Mouse (Mus musculus): ENCODE measurements at regions not wholly inside any gene's neighbourhood (a gene's known extent, or its start where the extent isn't known, plus 50 kb on each side); places are given as distances from the start of the nearest gene placed in this dataset.

DNA sequence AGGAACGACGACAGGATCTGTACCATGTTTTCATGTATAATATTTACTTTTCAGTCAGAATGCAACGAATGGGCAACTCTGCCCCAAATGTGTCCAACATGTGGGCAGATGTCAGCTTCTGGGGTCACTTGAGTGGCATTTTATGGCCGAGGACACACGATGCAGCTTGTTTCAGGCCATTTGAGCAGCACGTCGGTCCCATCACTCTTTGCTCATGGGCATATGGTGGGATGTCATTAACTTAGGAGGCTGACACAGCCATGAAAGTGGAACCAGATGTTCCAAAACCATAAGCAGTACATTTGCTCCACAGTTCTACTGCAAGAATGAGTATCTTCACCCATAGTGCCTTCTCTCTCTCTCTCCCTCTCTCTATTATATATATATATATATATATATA, 499.1 kb upstream of the Sox9 start:
- DNase-seq, result no peak

DNA sequence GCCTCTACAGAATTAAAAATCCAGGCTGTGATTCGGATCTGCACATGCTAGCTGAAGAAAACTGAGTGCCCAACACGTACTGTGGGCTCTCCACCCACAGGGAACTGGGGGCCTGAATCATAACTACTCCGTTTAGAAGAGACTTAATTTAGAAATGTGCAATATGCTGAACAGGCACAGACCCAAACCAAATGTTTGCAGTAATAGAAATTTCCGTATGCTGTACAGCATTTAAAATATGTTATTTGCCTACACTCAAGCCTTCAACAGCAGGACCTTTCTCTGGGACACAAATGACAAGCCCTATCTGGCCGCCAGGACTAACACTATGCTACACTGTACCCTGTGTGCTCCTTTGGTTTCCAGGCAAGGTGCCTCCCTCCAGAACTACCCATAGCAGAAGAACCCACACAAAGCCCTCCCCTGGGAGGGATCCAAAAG, 483.1 kb upstream of the Sox9 start:
- no peak for DNase-seq

DNA sequence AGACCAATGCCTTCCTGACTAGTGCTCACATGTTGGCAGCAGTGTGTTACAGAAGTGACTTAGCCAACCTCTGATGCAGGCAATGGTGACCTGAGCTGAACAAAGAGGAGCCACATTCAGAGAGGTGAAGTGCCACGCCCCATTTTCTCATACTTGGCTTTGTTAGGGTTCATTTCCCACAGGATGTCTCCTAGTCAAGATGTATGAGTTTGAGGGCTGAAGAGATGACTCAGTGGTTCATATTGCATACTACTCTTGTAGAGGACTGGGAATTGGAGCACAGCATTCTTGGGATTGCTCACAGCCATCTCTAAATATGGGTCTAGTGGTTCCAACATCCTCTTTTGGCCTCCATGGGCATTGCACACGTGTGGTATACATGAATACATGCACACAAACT, 478.9 kb upstream of the Sox9 start:
- no peak for DNase-seq

DNA sequence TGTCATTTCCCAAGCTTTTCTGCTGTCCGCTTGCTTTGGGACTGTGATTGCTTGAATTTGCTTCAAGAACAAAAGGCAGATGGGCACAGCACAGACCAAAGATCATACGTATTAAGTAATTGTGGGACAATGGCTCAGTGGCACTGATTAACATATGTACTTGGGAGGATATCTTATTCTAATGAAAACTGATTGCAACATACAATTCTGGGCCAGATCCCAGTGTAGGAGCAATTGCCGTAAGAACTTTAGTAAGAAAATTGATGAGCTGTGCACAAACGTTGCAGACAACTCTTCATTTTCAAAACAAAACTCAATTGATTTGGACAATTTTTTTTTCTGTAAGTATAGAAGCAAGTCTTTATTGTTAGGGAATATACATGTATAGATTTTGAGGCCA, 456.2 kb upstream of the Sox9 start:
- no peak for DNase-seq

- no peak for DNase-seq
These were observed 454.4 kb upstream of the Sox9 start for GRCm38 (mm10) chr11:112327606-112328005.

DNA sequence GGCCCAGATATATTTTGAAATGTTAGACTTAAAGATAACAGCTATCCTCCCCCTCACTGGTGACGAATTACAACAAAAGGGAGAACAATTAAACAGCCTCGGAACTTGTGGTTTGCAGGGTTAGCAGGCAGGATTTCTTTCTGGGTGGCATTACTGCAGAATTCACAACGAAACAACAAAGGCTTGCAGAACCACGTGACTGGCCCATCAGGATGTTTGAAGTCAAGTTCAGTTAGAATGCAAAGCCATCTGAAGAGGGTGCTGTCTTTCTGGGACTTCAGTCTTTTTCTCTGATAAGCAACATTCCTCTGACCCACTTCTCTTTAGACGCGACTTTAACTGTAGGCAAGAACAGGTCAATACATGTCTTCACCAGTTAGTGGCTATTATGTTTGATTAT, 436.9 kb upstream of the Sox9 start:
- DNase-seq, result no peak

- no peak for DNase-seq
These were observed 436.4 kb upstream of the Sox9 start for GRCm38 (mm10) chr11:112345586-112345985.

- DNase-seq, result no peak
These were observed 435.9 kb upstream of the Sox9 start for GRCm38 (mm10) chr11:112346089-112346488.

DNA sequence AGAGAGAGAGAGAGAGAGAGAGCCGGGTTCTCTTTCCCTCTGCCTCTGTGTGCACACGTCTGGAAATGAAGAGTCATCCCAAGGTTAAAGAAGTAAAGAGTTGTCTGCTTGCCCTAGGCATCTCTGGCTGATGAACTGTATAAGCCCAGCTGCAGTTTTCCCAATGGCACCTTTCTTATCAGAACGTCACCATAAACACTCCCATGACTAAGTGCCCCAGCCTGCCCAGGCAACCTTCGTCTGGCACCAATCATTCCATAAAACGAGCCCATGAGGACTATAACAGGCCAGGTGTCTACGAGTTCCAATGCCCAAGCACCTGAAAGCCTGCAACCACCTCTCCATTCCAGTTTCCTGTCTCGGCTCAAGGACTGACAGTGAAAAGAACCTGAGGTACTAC, 435.5 kb upstream of the Sox9 start:
- no peak for DNase-seq

DNA sequence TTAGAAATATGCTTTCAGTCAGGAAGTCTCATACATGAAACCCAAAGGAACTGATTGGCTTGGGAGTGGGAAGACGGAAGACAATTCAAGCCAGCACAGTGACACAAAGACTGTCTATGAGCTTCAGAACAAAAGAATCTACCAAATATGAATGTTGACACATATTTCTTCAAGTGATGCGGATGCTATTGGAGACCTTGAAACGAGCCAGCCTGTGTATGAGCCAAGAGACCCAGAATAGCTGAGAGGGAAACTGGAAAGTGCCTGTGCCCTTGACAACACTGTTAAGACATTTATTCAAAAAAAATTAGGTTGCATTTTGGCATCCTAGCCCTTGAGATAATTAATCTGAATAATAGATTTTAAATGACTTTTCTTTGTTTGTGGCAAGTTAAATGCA, 426.7 kb upstream of the Sox9 start:
- DNase-seq, result no peak

DNA sequence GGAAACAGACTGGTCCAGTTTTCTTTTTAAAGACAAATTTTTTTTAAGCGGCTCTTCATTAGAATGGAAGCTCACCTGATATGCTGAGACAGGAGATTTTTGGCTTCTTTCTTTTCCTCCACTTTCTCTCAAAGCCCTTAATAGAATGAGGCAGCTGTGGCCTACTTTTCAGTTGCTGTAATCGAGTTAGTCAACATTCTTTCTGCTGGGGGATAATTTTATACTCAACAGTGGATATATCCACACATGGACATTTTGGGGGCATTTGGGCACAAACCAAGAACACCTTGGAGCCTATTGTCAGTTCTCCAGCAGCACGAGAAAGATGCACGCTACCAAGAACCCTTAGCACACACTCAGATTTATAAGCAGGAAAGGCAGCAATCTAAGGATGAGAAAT, 415.3 kb upstream of the Sox9 start:
- DNase-seq, result no peak

DNA sequence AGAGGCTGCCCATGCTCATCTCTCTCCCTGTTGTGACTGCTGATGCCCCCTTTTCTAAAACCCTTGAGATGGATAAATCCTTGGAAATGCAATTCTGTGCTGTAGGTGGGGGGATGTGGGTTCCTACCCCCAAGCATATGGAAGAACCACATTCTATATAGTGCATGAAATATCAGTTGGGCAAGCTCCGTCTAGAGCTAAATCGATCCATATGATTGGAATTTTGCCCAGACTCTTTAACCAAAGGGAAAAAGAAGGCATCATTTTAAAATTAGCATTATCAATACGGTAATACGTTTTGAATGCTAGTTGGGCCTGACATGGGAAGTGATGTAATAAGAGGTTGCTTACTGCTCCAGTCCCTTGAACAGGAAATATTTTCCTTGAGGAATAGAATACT, 411.1 kb upstream of the Sox9 start:
- no peak for DNase-seq

- DNase-seq, result no peak
These were observed 382.0 kb upstream of the Sox9 start for GRCm38 (mm10) chr11:112400069-112400468.

DNA sequence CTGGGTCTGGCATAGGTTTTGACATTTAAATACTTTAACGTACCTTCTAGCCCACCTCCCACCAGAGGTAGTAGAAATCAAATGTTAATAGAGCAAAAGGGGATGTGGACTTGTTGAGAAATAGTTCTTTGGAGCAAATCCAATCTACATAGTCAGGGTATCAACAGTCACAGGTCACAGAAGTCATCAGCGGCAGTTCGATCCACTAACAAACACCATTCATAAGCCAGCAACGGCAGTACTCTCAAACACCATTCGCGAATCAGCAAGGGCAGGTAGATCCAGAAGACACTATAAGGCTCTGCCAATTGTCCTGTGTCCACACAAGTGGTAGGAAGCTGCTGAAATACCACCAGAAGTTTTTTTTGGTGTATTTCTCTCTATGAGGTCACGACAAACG, 374.3 kb upstream of the Sox9 start:
- DNase-seq, result no peak

GRCm38 (mm10) chr11:112412434-112412833, 369.6 kb upstream of the Sox9 start:
- no peak for DNase-seq

DNA sequence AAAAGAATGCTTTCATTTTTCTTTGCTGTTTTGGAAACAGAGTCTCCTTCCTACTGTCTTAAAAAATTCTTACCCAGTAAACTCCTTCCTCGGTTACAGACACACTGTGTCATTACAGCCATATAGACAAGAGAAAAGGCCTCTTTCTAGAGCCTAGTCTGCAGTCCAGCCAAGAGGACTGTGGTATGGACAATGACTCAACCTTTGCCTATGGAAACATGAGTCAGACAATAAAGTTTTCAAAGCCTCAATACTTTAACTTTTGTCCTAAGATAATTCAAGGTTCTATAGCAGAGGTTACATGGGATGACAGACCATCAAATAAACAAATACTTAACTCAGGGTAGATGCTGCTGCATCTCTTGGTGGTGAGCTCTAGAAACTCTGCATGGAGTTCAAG, 339.4 kb upstream of the Sox9 start:
- no peak for DNase-seq

DNA sequence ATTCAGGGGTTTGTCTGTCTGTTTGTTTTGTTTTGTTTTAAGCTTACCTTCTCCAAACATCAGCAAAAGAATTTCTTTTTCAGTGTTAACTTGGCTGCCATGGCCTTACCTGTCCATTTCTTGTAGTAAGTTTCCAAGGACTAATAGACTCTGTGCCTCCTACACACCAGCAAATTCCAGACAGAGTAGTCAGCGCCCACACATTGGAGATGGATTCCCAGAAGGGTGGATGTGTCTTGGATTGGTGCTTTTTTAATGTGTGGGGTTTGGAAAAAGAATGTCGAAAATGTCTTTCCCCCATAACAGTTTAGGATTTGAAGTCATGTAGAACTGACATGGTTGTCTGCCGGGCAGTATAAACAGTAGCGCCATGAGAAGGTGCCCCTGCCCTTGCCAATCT, 338.1 kb upstream of the Sox9 start:
- DNase-seq, result no peak

- no peak for DNase-seq
These were observed 332.4 kb upstream of the Sox9 start for GRCm38 (mm10) chr11:112449632-112450031.

DNA sequence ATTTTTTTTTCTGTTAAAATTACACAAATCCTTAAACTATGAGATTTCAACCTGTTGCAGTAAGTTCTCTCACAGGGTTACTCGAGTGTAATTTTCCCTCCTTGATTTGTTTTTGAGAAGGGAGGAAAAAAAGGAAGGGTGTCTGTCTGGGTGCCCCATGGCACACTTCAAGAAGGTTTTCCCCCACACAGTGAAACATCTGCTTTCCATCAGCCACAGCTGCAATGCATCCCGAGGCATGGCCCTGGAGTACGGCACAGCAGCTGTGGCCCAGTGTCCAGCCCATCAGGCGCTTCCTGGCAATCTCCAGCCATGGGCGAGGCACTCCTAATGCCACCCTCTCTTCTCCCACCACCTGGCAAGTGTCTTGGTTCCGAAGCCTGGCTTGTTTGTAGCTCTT, 331.8 kb upstream of the Sox9 start:
- no peak for DNase-seq

DNA sequence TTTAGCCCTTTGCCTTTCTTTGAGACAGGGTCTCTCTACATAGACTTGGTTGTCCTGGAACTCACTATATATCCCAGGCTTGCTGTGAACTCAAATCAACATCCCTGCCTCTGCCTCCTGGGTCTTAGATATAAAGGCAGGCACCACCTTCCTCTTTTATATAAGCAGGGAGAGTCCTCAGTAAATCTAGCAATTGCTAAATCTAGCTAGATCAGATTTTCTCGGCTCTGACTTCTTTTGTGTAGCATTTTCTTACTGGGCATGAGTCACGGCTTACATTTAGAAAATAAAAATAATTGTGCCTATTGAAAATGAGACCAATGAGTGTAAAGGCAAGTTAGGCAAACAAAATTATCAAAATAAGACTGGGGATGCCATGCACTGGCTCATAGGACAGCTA, 323.9 kb upstream of the Sox9 start:
- no peak for DNase-seq

DNA sequence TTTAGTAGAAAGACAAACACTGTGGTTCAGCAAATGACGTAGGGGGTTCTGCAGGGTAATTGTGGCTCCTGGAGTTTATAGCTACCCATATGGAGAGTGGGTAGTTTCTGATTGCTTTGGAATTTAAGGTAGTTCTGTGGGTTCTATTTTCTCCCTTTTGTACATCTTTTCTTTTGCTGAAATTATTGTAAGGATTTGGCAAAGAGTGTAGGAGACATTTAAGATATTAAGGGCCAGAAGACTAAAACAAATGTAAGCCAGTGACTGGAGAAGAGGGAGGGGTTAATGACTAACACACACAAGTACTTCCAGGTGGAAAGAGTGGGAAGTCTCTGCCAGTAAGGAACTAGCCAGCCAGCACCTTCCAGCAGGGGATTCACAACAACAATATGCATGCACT, 318.9 kb upstream of the Sox9 start:
- no peak for DNase-seq

- DNase-seq, result no peak
These were observed 317.6 kb upstream of the Sox9 start for GRCm38 (mm10) chr11:112464386-112464785.

- DNase-seq, result no peak
These were observed 311.7 kb upstream of the Sox9 start for GRCm38 (mm10) chr11:112470336-112470735.

DNA sequence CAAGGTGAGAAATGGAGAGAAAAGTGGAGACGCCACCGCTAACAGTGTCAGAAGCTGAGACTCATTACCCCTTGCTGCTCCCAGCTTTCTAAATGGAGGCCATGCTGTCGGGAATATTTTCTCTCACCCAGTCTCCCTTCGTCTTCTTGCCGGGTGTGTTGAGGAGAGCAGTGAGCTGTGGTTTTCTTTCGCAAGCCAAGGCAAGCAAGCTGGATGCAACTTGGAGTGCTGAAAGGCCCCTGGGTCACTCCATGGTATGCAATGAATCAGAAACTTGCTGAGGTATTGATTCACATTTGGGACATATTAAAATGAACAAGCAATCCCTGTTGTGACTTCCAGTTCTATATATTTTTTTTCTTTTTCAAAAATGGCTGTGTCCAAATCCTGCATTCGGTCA, 308.8 kb upstream of the Sox9 start:
- no peak for DNase-seq

GRCm38 (mm10) chr11:112473681-112474080, 308.3 kb upstream of the Sox9 start:
- DNase-seq, result no peak

DNA sequence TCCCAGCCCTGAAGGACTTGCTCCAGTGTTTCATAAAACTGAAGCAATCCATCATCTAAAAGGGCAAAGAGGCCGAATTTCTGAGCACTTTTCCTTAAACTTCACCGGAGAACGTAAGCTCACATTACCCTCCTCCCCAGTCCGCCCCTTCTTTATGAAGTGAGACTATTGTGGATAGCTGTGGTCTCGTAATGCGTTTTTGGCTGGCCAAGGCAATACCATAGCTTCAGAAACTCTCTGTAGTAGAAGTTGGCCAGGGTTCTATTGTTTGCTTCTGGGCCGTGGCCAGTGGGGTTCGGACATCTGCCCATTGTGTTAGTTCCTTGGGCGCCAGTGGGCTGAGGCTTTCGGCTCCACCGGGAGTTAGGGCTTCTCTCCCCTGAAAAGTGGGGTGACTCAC, 301.7 kb upstream of the Sox9 start:
- no peak for DNase-seq
